25 mouse cellular contexts compared by ENCODE assay signal in genomic region chr1:40271052-40271451, GRCm38 (mm10). TPM values are rescaled to one million over a fixed set of nuclear protein-coding genes. Genes with fewer than 3 reads are reported as not detected.
A peak's percentile ranks its signal among the peaks of the same experiment; 100 is the strongest.
DNase-seq lines count a peak whose midpoint lies in the region; ATAC-seq and TF ChIP-seq lines count a peak whose summit lies in the region.
"Had no signal": no experiment of that assay in that cellular context is flagged by ENCODE, and none has a peak within 500 bp of the region (broad histone marks: within the 10 kb centered on the region; RNA-seq: fewer than 3 reads in every experiment).

No protein-coding gene starts in this region.

- H3K27me3 ChIP-seq in stomach, embryonic 16.5 days (ENCODE audit: control insufficient read depth, insufficient read depth, low read length): no peaks in the 10 kb centered on the region
- H3K27me3 ChIP-seq in stomach, postnatal 0 days (ENCODE audit: control insufficient read depth, insufficient read depth, low read length): no peaks in the 10 kb centered on the region
- H3K27me3 ChIP-seq: embryonic facial prominence, embryonic 15.5 days; intestine, embryonic 15.5 days; limb, embryonic 15.5 days had no signal

- no peak for TF ChIP-seq EP300 in stomach, postnatal 0 days (optimal IDR thresholded peaks at IDR 0.05)

- no peak overlapping the region for H3K4me2 ChIP-seq in stomach, embryonic 16.5 days (ENCODE audit: low read depth, low read length)
- no peak overlapping the region for H3K4me2 ChIP-seq in stomach, postnatal 0 days (replicated peaks; ENCODE audit: low read depth)
- H3K4me2 ChIP-seq: embryonic facial prominence, embryonic 15.5 days; hindbrain, embryonic 14.5 days; intestine, embryonic 15.5 days; limb, embryonic 15.5 days; liver, embryonic 15.5 days had no signal

- H3K4me3 ChIP-seq in stomach, embryonic 16.5 days (replicated peaks; ENCODE audit: low read length): no peak overlapping the region
- no peak overlapping the region for H3K4me3 ChIP-seq in stomach, postnatal 0 days (ENCODE audit: low read depth, low read length)
- H3K4me3 ChIP-seq: embryonic facial prominence, embryonic 15.5 days; intestine, embryonic 15.5 days; limb, embryonic 15.5 days; liver, embryonic 15.5 days; midbrain, embryonic 10.5 days had no signal

- no peak for TF ChIP-seq CTCF in stomach, postnatal 0 days (IDR thresholded peaks at IDR 0.05; ENCODE audit: low read depth)

- DNase-seq in stomach, postnatal 0 days (ENCODE audit: low spot score): no peak
- DNase-seq in MEL-GATA-1-ER (ENCODE audit: extremely low read depth, low read depth): peak; percentile 54
- peak; percentile 39 for DNase-seq in naive thymus-derived CD4-positive, alpha-beta T cell, adult 2 months (ENCODE audit: low read depth)
- DNase-seq in cerebellum, postnatal 4 days (ENCODE audit: low spot score in 2 of 2): no peak
- no peak for DNase-seq in urinary bladder, postnatal 36 days (ENCODE audit: low spot score in 2 of 2)
- DNase-seq in adrenal gland, adult 8-10 months: no peak
- DNase-seq: adrenal gland, adult 2 months; B cell, adult 2 months; cerebellum, adult 2 months; cerebellum, postnatal 36 days; gastrocnemius, postnatal 36 days; kidney, adult 9 months; kidney, postnatal 25 days; left cerebral cortex, postnatal 4 days; lung, postnatal 4 days; right cerebral cortex, postnatal 14 days; thymus, postnatal 25 days had no signal

- no peak overlapping the region for H3K9ac ChIP-seq in stomach, embryonic 16.5 days (ENCODE audit: low read length)
- H3K9ac ChIP-seq in stomach, postnatal 0 days (ENCODE audit: low read length): no peak overlapping the region
- H3K9ac ChIP-seq: embryonic facial prominence, embryonic 15.5 days; hindbrain, embryonic 14.5 days; intestine, embryonic 15.5 days; limb, embryonic 15.5 days; liver, embryonic 15.5 days had no signal

- H3K9me3 ChIP-seq in stomach, embryonic 16.5 days (replicated peaks; ENCODE audit: control insufficient read depth, low read length): no peaks in the 10 kb centered on the region
- no peaks in the 10 kb centered on the region for H3K9me3 ChIP-seq in stomach, postnatal 0 days (ENCODE audit: control insufficient read depth, low read length)
- H3K9me3 ChIP-seq: embryonic facial prominence, embryonic 15.5 days; intestine, embryonic 15.5 days; limb, embryonic 15.5 days; liver, embryonic 15.5 days; midbrain, embryonic 10.5 days had no signal

- H3K4me1 ChIP-seq in stomach, embryonic 16.5 days (ENCODE audit: control insufficient read depth, insufficient read depth, low read length): peaks cover 30% of the 10 kb centered on the region
- peaks cover 6% of the 10 kb centered on the region for H3K4me1 ChIP-seq in stomach, postnatal 0 days (replicated peaks; ENCODE audit: control insufficient read depth, insufficient read depth)

- ATAC-seq in stomach, embryonic 16.5 days (ENCODE audit: insufficient read depth, low FRiP score): no peak
- no peak for ATAC-seq in stomach, postnatal 0 days (ENCODE audit: low FRiP score, low TSS enrichment)
- ATAC-seq in granulocyte monocyte progenitor cell, adult 5-6 weeks (replicated peaks; ENCODE audit: poor library complexity, severe bottlenecking): peak; percentile 65
- ATAC-seq: intestine, embryonic 15.5 days had no signal

- WGBS in stomach, embryonic 16.5 days: 79% methylated on average over 4 of the region's 4 CpGs
- 77% methylated on average over 4 of the region's 4 CpGs for WGBS in stomach, postnatal 0 days

- no peaks in the 10 kb centered on the region for H3K36me3 ChIP-seq in stomach, embryonic 16.5 days (ENCODE audit: control insufficient read depth, insufficient read depth, low read length)
- no peaks in the 10 kb centered on the region for H3K36me3 ChIP-seq in stomach, postnatal 0 days (ENCODE audit: control insufficient read depth, insufficient read depth, low read length)
- H3K36me3 ChIP-seq: embryonic facial prominence, embryonic 15.5 days; intestine, embryonic 15.5 days; limb, embryonic 15.5 days; liver, embryonic 15.5 days; midbrain, embryonic 10.5 days had no signal

- H3K27ac ChIP-seq in stomach, embryonic 16.5 days (ENCODE audit: low read length): 0 out of 2 replicates have a peak overlapping the region, but pooled peaks have one; percentile 2
- no peak overlapping the region for H3K27ac ChIP-seq in stomach, postnatal 0 days (replicated peaks)
- H3K27ac ChIP-seq: embryonic facial prominence, embryonic 15.5 days; hindbrain, embryonic 14.5 days; intestine, embryonic 15.5 days; limb, embryonic 15.5 days; liver, embryonic 15.5 days; midbrain, embryonic 10.5 days had no signal

RNA-seq across cellular contexts. Expression of gene Il1r1, which starts 46.2 kb away (rescaled TPM):
- polyA plus RNA-seq in stomach, embryonic 16.5 days (2015; fragmentation: Nextera tagmentation; extraction: Ambion mirVana): 11.4 and 12.3 TPM in 2 replicates
- polyA plus RNA-seq in stomach, postnatal 0 days (2015; fragmentation: Nextera tagmentation; extraction: Ambion mirVana): 7.3 TPM in 2 replicates
- 3.0 and 3.1 TPM in 2 replicates for total RNA-seq in granulocyte monocyte progenitor cell, adult 5-6 weeks (2014; fragmentation: Nextera tagmentation)
- total RNA-seq in granulocyte monocyte progenitor cell, adult 5-6 weeks (2017): 2.2 and 2.7 TPM in 2 replicates
- total RNA-seq in adrenal gland, adult 8-10 months (2022): 1 to 10 TPM; 4.2 to 5.5 (median 4.9) TPM

RNA-seq across cellular contexts. Expression of gene Il1rl2, which starts 53.4 kb away (rescaled TPM):
- polyA plus RNA-seq in stomach, embryonic 16.5 days (2015; fragmentation: Nextera tagmentation; extraction: Ambion mirVana): 12.0 and 15.5 TPM in 2 replicates
- polyA plus RNA-seq in stomach, postnatal 0 days (2015; fragmentation: Nextera tagmentation; extraction: Ambion mirVana): 6.1 and 6.8 TPM in 2 replicates
- 13.4 and 14.5 TPM in 2 replicates for total RNA-seq in granulocyte monocyte progenitor cell, adult 5-6 weeks (2014; fragmentation: Nextera tagmentation)
- total RNA-seq in granulocyte monocyte progenitor cell, adult 5-6 weeks (2017): 8.7 and 10.8 TPM in 2 replicates
- total RNA-seq in adrenal gland, adult 8-10 months (2022): 1 to 10 TPM; 1.0 to 2.4 (median 1.6) TPM

Comparison
In these comparisons a context has a peak if more than half of its experiments do, and no peak if none do; other contexts are left out.
1. DNase-seq: peak in MEL-GATA-1-ER (single experiment) and naive thymus-derived CD4-positive, alpha-beta T cell, adult 2 months (single experiment); none in stomach, postnatal 0 days (single experiment), cerebellum, postnatal 4 days (0 of 2), urinary bladder, postnatal 36 days (0 of 2) and adrenal gland, adult 8-10 months (single experiment).